Mouse (Mus musculus): Measurements from ENCODE around the gene Fgfr3. TPM values are rescaled to one million over a fixed set of nuclear protein-coding genes. Genes with fewer than 3 reads are reported as not detected.

The Fgfr3 gene
- polyA plus RNA-seq, 1 experiment from 2014 or later = 30.8 TPM

DNA sequence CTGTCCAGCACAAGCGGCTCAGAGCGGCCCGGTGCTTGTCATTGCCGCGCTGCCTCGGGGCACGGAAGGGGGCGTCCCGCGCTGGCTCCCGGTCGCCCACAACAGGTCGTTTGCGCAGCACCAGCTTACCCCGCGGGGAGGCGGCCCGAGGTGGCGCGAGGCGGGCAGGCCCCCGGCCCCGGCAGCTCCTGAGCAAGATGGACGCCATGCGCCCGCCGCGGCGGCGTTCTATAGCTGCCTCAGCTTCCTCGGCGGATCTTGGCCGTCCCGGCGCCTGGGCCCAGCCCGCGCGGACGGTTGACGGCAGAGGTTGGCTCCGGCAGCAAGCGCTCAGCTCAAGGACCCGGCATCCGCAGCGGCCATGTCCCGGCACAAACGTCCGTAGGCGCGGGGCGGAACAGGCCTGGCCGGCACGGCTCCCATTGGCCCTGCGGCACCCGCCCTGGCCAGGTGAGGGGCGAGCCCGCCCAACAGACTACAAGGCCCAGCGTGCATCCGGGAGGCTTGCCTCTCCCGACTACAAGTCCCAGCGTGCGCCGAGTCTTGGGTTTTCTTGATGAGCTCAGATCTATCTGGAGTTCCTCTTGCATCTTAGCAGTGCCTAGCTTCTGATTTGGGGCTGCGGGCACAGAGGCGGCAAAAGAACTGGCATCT, 61.0 kb downstream of the Fgfr3 start, which contains the start of gene Letm1:
Letm1 (minus strand) TSS at position 473 of the 654 bp plus-strand sequence.
- WGBS = under 1% methylated on average over 50 of the region's 65 CpGs
- H3K27me3 ChIP-seq (replicated peaks; ENCODE audit: control insufficient read depth, insufficient read depth, low read length) = no peaks in the 10 kb centered on the region
- H3K27ac ChIP-seq (ENCODE audit: low read depth, low read length) = peak within 1 kb of the TSS; percentile 82
- H3K4me2 ChIP-seq (ENCODE audit: low read length) = peak within 1 kb of the TSS; percentile 69
- peak; percentile 100 for ATAC-seq
- H3K4me3 ChIP-seq (ENCODE audit: low read depth, low read length) = peak within 1 kb of the TSS; percentile 82
- peaks cover 5% of the 10 kb centered on the region for H3K36me3 ChIP-seq (ENCODE audit: control insufficient read depth, insufficient read depth, low read length)
- no peaks in the 10 kb centered on the region for H3K9me3 ChIP-seq (replicated peaks; ENCODE audit: control insufficient read depth, low read length)
- peak within 1 kb of the TSS; percentile 87 for H3K9ac ChIP-seq (ENCODE audit: low read length)
- peak; percentile 97 for DNase-seq (ENCODE audit: low spot score)
- peaks cover 11% of the 10 kb centered on the region for H3K4me1 ChIP-seq (ENCODE audit: control insufficient read depth, insufficient read depth, low read length)

DNA sequence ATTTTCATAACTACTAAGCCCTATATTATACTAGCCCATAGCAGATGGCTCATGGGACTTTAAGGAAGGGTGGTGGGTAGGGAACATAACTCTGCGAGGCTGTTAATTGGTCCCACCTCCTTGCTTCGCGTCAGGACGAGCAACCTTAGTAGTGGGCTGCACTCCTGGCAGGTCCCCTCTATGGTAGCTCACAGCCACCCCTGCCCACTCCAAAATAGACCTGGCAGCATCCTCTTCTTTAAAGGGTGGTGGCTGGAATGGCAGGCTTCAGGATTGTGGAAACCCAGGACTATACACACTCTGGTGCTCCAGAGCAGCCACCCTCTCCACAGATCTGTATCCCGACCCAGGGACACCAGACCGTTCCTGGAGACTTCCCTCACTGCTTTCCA, 61.5 kb downstream of the Fgfr3 start:
- H3K4me3 ChIP-seq (ENCODE audit: low read depth, low read length) = peak overlapping the region; percentile 82
- no peaks in the 10 kb centered on the region for H3K27me3 ChIP-seq (replicated peaks; ENCODE audit: control insufficient read depth, insufficient read depth, low read length)
- no peaks in the 10 kb centered on the region for H3K36me3 ChIP-seq (ENCODE audit: control insufficient read depth, insufficient read depth, low read length)
- peaks cover 11% of the 10 kb centered on the region for H3K4me1 ChIP-seq (ENCODE audit: control insufficient read depth, insufficient read depth, low read length)
- peak overlapping the region; percentile 87 for H3K9ac ChIP-seq (ENCODE audit: low read length)
- ATAC-seq (peak; percentile 79), DNase-seq (ENCODE audit: low spot score) (no peak)
- peak overlapping the region; percentile 69 for H3K4me2 ChIP-seq (ENCODE audit: low read length)
- WGBS = 11% methylated on average over 6 of the region's 6 CpGs
- H3K27ac ChIP-seq (ENCODE audit: low read depth, low read length) = peak overlapping the region; percentile 82; the same call in 1 of the 2 replicates
- H3K9me3 ChIP-seq (replicated peaks; ENCODE audit: control insufficient read depth, low read length) = no peaks in the 10 kb centered on the region

Other genes starting within 250 kb of the Fgfr3 start
- gene Fam53a, start 92.0 kb upstream of the Fgfr3 start, polyA plus RNA-seq (2014; fragmentation: Nextera tagmentation; extraction: Ambion mirVana) = 46.3 and 46.9 TPM in 2 replicates
- gene Gm9903, start 91.7 kb upstream of the Fgfr3 start, polyA plus RNA-seq (2014; fragmentation: Nextera tagmentation; extraction: Ambion mirVana) = 0.45 and 0.48 TPM in 2 replicates
- 154 and 159 TPM in 2 replicates for gene Slbp, start 69.1 kb upstream of the Fgfr3 start, polyA plus RNA-seq (2014; fragmentation: Nextera tagmentation; extraction: Ambion mirVana)
- 94.5 and 98.2 TPM in 2 replicates for gene Tacc3, start 63.5 kb upstream of the Fgfr3 start, polyA plus RNA-seq (2014; fragmentation: Nextera tagmentation; extraction: Ambion mirVana)
- 35.8 and 39.5 TPM in 2 replicates for gene Tmem129, start 63.3 kb upstream of the Fgfr3 start, polyA plus RNA-seq (2014; fragmentation: Nextera tagmentation; extraction: Ambion mirVana)
- 50.4 and 56.2 TPM in 2 replicates for gene Letm1, start 61.1 kb downstream of the Fgfr3 start, polyA plus RNA-seq (2014; fragmentation: Nextera tagmentation; extraction: Ambion mirVana)
- 78.7 and 86.6 TPM in 2 replicates for gene Nsd2, start 99.1 kb downstream of the Fgfr3 start, polyA plus RNA-seq (2014; fragmentation: Nextera tagmentation; extraction: Ambion mirVana)
- 38.0 and 45.5 TPM in 2 replicates for gene Nelfa, start 214.7 kb downstream of the Fgfr3 start, polyA plus RNA-seq (2014; fragmentation: Nextera tagmentation; extraction: Ambion mirVana)